Mouse (Mus musculus) heart, adult 2 months (tissue): ENCODE data around the gene Mmp8. TPM values are rescaled to one million over a fixed set of nuclear protein-coding genes. Genes with fewer than 3 reads are reported as not detected.

ENCODE experiments used
- DNase-seq, 2 experiments: peaks; one replicate each; pipeline ENCODE4 v3.0.0; 2021
- H3K27ac ChIP-seq: fragments of 200-600 bp; 2 replicates; pipeline ENCODE4 v1.8.1; 2022
- H3K27me3 ChIP-seq: fragments of 200-500 bp; 2 replicates; pipeline ENCODE4 v1.6.1; 2012; ENCODE audit warnings: mild to moderate bottlenecking, low read length, inconsistent platforms, mixed read lengths; ENCODE audit not compliant: control insufficient read depth, insufficient read depth
- H3K36me3 ChIP-seq: fragments of 200-500 bp; 2 replicates; pipeline ENCODE4 v1.6.1; 2012; ENCODE audit warnings: low read length, inconsistent platforms; ENCODE audit not compliant: control insufficient read depth, insufficient read depth
- H3K4me1 ChIP-seq: fragments of 200-500 bp; 2 replicates; pipeline ENCODE4 v1.6.1; 2011; ENCODE audit warnings: low read length; ENCODE audit not compliant: control insufficient read depth, insufficient read depth
- H3K4me3 ChIP-seq: fragments of 200-600 bp; 2 replicates; pipeline ENCODE4 v1.8.1; 2022
- H3K79me2 ChIP-seq: fragments of 200-500 bp; replicated peaks from 2 replicates; pipeline ENCODE4 v1.6.1; 2012; ENCODE audit warnings: mild to moderate bottlenecking, inconsistent platforms, low read length, moderate library complexity, mixed read lengths; ENCODE audit not compliant: control insufficient read depth, insufficient read depth
- H3K9ac ChIP-seq: fragments of 200-500 bp; 2 replicates; pipeline ENCODE4 v1.6.1; 2012; ENCODE audit warnings: low read depth, mild to moderate bottlenecking, control low read depth, inconsistent platforms, low read length, mixed read lengths
- CTCF ChIP-seq: fragments of 200-600 bp; IDR thresholded peaks from 2 replicates; pipeline ENCODE4 v1.8.1; 2022; ENCODE audit warnings: antibody characterized with exemption, mild to moderate bottlenecking, moderate library complexity
- EP300 ChIP-seq: fragments of 200-500 bp; IDR thresholded peaks from 2 replicates; pipeline ENCODE4 v1.6.1; 2011; ENCODE audit warnings: low read depth, low read length, control low read depth; ENCODE audit not compliant: insufficient read depth
- POLR2A ChIP-seq: fragments of 200-500 bp; IDR thresholded peaks from 2 replicates; pipeline ENCODE4 v1.6.1; 2011; ENCODE audit warnings: mild to moderate bottlenecking, low read depth, low read length, control low read depth; ENCODE audit not compliant: insufficient read depth
- WGBS: fragments of 180-500 bp; shearing (Covaris S2); methylation state at CpG from one replicate; pipeline ENCODE4 v1.1.7; 2018; 5-methylcytosine and 5-hydroxymethylcytosine counted together
- intact Hi-C: fragments of 180-260 bp; cut with DNase I; formaldehyde crosslinking; loops from one replicate; pipeline ENCODE4 v1.15.1; 2025
- long read RNA-seq: library from polyadenylated mRNA; stranded (forward); transcript quantifications from one replicate; pipeline ENCODE4 v2.0.0, GENCODE M21; 2021
- polyA plus RNA-seq: library from polyadenylated mRNA; depleted of rRNA; stranded (reverse); fragments of >200 nt; gene quantifications from 2 replicates; pipeline ENCODE4 v1.2.3, GENCODE M21; 2012; rRNA removed
- total RNA-seq, 2 experiments: library from RNA; stranded (reverse); gene quantifications; 2 replicates each; pipeline ENCODE4 v1.2.3; 2021

The Mmp8 gene
- total RNA-seq = under 1 TPM; 0.09 to 0.23 TPM
- polyA plus RNA-seq = 0.12 and 0.16 TPM in 2 replicates
- long read RNA-seq = 0 reads

- intact Hi-C loops = no loop called here
- H3K4me3 ChIP-seq = no peak within 1 kb of the TSS
- H3K36me3 ChIP-seq = no peaks in the 10 kb centered on the region
- H3K79me2 ChIP-seq = no peaks in the 10 kb centered on the region
- H3K4me1 ChIP-seq = no peaks in the 10 kb centered on the region; the same call in 1 of the 2 replicates
- no peak for DNase-seq
- no peak for TF ChIP-seq EP300
- no peak for TF ChIP-seq CTCF
- TF ChIP-seq POLR2A = no peak
- H3K27me3 ChIP-seq = no peaks in the 10 kb centered on the region
- H3K9ac ChIP-seq = no peak within 1 kb of the TSS
- no peak within 1 kb of the TSS for H3K27ac ChIP-seq
- 79% methylated on average over 8 of the region's 8 CpGs for WGBS
These were observed at the start of gene Mmp8 for GRCm38 (mm10) chr9:7558221-7559017. Gene Mmp8 (plus strand): TSS chr9:7558456.

- H3K79me2 ChIP-seq = no peaks in the 10 kb centered on the region
- 85% methylated on average over 10 of the region's 10 CpGs for WGBS
- H3K27me3 ChIP-seq = no peaks in the 10 kb centered on the region
- no peak overlapping the region for H3K9ac ChIP-seq
- no peak for DNase-seq
- no peaks in the 10 kb centered on the region for H3K36me3 ChIP-seq
- H3K27ac ChIP-seq = no peak overlapping the region
- intact Hi-C loops = no loop called here
- no peak for TF ChIP-seq POLR2A
- TF ChIP-seq CTCF = no peak
- no peak for TF ChIP-seq EP300
- H3K4me1 ChIP-seq = no peaks in the 10 kb centered on the region
- no peak overlapping the region for H3K4me3 ChIP-seq
These were observed 48.5 kb upstream of the Mmp8 start for GRCm38 (mm10) chr9:7509619-7510233.

GRCm38 (mm10) chr9:7517944-7518571, 40.2 kb upstream of the Mmp8 start:
- no peak overlapping the region for H3K9ac ChIP-seq
- 70% methylated on average over 4 of the region's 4 CpGs for WGBS
- no peak overlapping the region for H3K27ac ChIP-seq
- no peak overlapping the region for H3K4me3 ChIP-seq
- no peaks in the 10 kb centered on the region for H3K79me2 ChIP-seq
- DNase-seq = no peak
- H3K4me1 ChIP-seq = no peaks in the 10 kb centered on the region
- no peak for TF ChIP-seq POLR2A
- TF ChIP-seq CTCF = no peak
- TF ChIP-seq EP300 = no peak
- intact Hi-C loops = no loop called here
- H3K36me3 ChIP-seq = no peaks in the 10 kb centered on the region
- H3K27me3 ChIP-seq = no peaks in the 10 kb centered on the region

GRCm38 (mm10) chr9:7526255-7526940, 31.9 kb upstream of the Mmp8 start:
- Histone ChIP-seq H3K4me3 (no peak overlapping the region), H3K27ac (no peak overlapping the region), H3K79me2 (no peaks in the 10 kb centered on the region), H3K4me1 (no peaks in the 10 kb centered on the region), H3K9ac (no peak overlapping the region), H3K36me3 (no peaks in the 10 kb centered on the region), H3K27me3 (no peaks in the 10 kb centered on the region)
- DNase-seq = no peak
- TF ChIP-seq EP300 = no peak
- no peak for TF ChIP-seq CTCF
- no peak for TF ChIP-seq POLR2A
- intact Hi-C loops = no loop called here
- WGBS = 69% methylated on average over 4 of the region's 4 CpGs

- TF ChIP-seq CTCF (no peak), EP300 (no peak), POLR2A (no peak)
- no peak for DNase-seq
- no peak overlapping the region for H3K4me3 ChIP-seq
- H3K27ac ChIP-seq = no peak overlapping the region
- H3K79me2 ChIP-seq = no peaks in the 10 kb centered on the region
- peaks cover 1% of the 10 kb centered on the region for H3K4me1 ChIP-seq
- intact Hi-C loops = no loop called here
- no peak overlapping the region for H3K9ac ChIP-seq
- H3K27me3 ChIP-seq = no peaks in the 10 kb centered on the region
- no peaks in the 10 kb centered on the region for H3K36me3 ChIP-seq
These were observed 15.5 kb upstream of the Mmp8 start for GRCm38 (mm10) chr9:7542763-7543162.
